Mouse (Mus musculus): ENCODE data around the gene Opalin. TPM values are rescaled to one million over a fixed set of nuclear protein-coding genes. Genes with fewer than 3 reads are reported as not detected.

Gene Opalin
- not detected for polyA plus RNA-seq (2017; shearing (Covaris generic))

DNA sequence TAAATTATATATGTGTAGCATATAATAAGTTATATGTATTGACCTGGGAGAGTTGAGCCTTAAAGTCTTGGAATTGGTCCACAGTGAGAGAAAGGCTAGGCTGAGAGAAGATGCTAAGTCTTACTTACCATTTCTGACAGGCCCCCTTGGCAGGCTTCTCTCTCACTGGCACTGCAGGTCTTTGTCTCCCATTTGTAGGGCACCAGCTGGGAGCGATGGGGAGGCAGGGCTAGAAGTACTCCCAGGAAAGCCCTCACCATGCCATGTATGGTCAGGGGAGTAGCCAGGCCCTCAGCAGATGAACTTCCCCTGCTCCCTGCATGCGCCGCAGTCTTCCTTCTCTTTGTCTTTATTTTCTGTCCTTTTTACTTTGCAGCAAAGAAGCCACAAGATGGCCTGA is at the start of gene Opalin:
Gene Opalin, minus strand, starts transcription at position 208 of the 400 bp plus-strand sequence.

DNA sequence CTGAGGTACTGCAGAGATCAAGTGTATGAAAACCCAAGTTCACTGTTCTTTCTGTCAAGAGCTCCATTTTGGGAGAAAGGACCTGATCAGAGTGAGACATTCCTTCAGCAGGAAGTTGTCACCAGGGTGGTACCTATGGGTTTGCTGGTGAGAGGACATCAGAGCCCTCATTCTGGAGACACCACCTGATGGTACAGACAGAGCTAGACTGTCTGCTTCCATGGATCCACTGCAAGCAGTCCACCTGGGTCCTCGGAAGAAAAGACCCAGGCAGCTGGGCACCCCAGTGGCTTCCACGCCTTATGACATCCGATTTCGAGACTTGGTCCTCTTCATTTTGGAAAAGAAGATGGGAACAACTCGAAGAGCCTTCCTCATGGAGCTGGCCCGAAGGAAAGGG is 47.7 kb downstream of the Opalin start, which contains the start of gene Dntt:
Gene Dntt, plus strand, starts transcription at position 57 of the 400 bp plus-strand sequence.

Other genes with a start within 250 kb of the Opalin start
- gene Ccnj, start 245.8 kb downstream of the Opalin start, polyA plus RNA-seq (2017; shearing (Covaris generic)), result 1.8 TPM
- 20.0 TPM for gene Zfp518a, start 182.4 kb downstream of the Opalin start, polyA plus RNA-seq (2017; shearing (Covaris generic))
- gene Blnk, start 82.6 kb downstream of the Opalin start, polyA plus RNA-seq (2017; shearing (Covaris generic)), result 1.0 TPM
- gene Dntt, start 47.8 kb downstream of the Opalin start, polyA plus RNA-seq (2017; shearing (Covaris generic)), result 0.90 TPM
- not detected for gene Tll2, start 129.7 kb upstream of the Opalin start, polyA plus RNA-seq (2017; shearing (Covaris generic))
- 20.4 TPM for gene Tm9sf3, start 186.9 kb upstream of the Opalin start, polyA plus RNA-seq (2017; shearing (Covaris generic))